Mouse (Mus musculus) bone marrow macrophage, adult 2 months (primary cell): ENCODE results near the gene Cldn19.

ENCODE experiments used
- CTCF ChIP-seq: IDR thresholded peaks from 2 replicates; pipeline ENCODE4 v1.5.1; 2012; ENCODE audit warnings: low read depth, mild to moderate bottlenecking, low read length, moderate library complexity
- POLR2A ChIP-seq: IDR thresholded peaks from 2 replicates; pipeline ENCODE4 v1.6.1; 2012; ENCODE audit warnings: mild to moderate bottlenecking, low read depth, low read length, borderline replicate concordance

GRCm38 (mm10) chr4:119303291-119303690, 48.1 kb downstream of the Cldn19 start:
- TF ChIP-seq CTCF (no peak), POLR2A (no peak)
